Mouse (Mus musculus): ENCODE data around the gene Pcolce2.

GRCm38 (mm10) chr9:95636395-95636794 is 1.0 kb upstream of the Pcolce2 start:
- TF ChIP-seq CTCF (IDR thresholded peaks at IDR 0.05; ENCODE audit: extremely low read depth, insufficient read length, insufficient replicate concordance, low read depth, low read length) (no peak), POLR2A (IDR thresholded peaks at IDR 0.05; ENCODE audit: low read depth, low read length) (no peak)
